Mouse (Mus musculus) liver, embryonic 12.5 days (tissue): ENCODE results near the gene Krt31. TPM values are rescaled to one million over a fixed set of nuclear protein-coding genes. Genes with fewer than 3 reads are reported as not detected.

Experiments used
- polyA plus RNA-seq: library from polyadenylated mRNA; unstranded; fragments of >200 nt; fragmentation: Nextera tagmentation; extraction: Ambion mirVana; gene quantifications from 2 replicates; pipeline ENCODE4 v1.2.1, GENCODE M21; 2016

The Krt31 gene
- polyA plus RNA-seq, 1 experiment from 2014 or later = not detected

Other genes with a start within 250 kb of the Krt31 start
- gene Gm11554, start 246.1 kb downstream of the Krt31 start, polyA plus RNA-seq = not detected in 2 replicates
- not detected in 2 replicates for gene Krtap4-13, start 240.7 kb downstream of the Krt31 start, polyA plus RNA-seq
- not detected in 2 replicates for gene Gm11564, start 234.9 kb downstream of the Krt31 start, polyA plus RNA-seq
- gene 2300003K06Rik, start 212.5 kb downstream of the Krt31 start, polyA plus RNA-seq = not detected in 2 replicates
- gene Krtap4-16, start 198.9 kb downstream of the Krt31 start, polyA plus RNA-seq = not detected in 2 replicates
- not detected in 2 replicates for gene Gm11568, start 192.6 kb downstream of the Krt31 start, polyA plus RNA-seq
- gene Gm11559, start 186.1 kb downstream of the Krt31 start, polyA plus RNA-seq = not detected in 2 replicates
- not detected in 2 replicates for gene Krtap9-1, start 177.2 kb downstream of the Krt31 start, polyA plus RNA-seq
- not detected in 2 replicates for gene Gm11567, start 171.4 kb downstream of the Krt31 start, polyA plus RNA-seq
- not detected in 2 replicates for gene Krtap31-1, start 142.6 kb downstream of the Krt31 start, polyA plus RNA-seq
- not detected in 2 replicates for gene Gm11565, start 135.8 kb downstream of the Krt31 start, polyA plus RNA-seq
- gene Krtap31-2, start 114.3 kb downstream of the Krt31 start, polyA plus RNA-seq = not detected in 2 replicates
- gene Krtap9-5, start 102.1 kb downstream of the Krt31 start, polyA plus RNA-seq = not detected in 2 replicates
- gene Krtap29-1, start 71.5 kb downstream of the Krt31 start, polyA plus RNA-seq = not detected in 2 replicates
- not detected in 2 replicates for gene Krtap16-1, start 64.0 kb downstream of the Krt31 start, polyA plus RNA-seq
- not detected in 2 replicates for gene Krtap17-1, start 56.6 kb downstream of the Krt31 start, polyA plus RNA-seq
- gene Krt33a, start 34.3 kb downstream of the Krt31 start, polyA plus RNA-seq = not detected in 2 replicates
- not detected in 2 replicates for gene Krt33b, start 20.7 kb downstream of the Krt31 start, polyA plus RNA-seq
- not detected in 2 replicates for gene Krt34, start 9.0 kb downstream of the Krt31 start, polyA plus RNA-seq
- not detected in 2 replicates for gene Krt32, start 37.7 kb upstream of the Krt31 start, polyA plus RNA-seq
- not detected in 2 replicates for gene Krt35, start 45.7 kb upstream of the Krt31 start, polyA plus RNA-seq
- not detected in 2 replicates for gene Krt36, start 55.1 kb upstream of the Krt31 start, polyA plus RNA-seq
- gene Krt13, start 71.0 kb upstream of the Krt31 start, polyA plus RNA-seq = not detected in 2 replicates
- gene Krt15, start 85.4 kb upstream of the Krt31 start, polyA plus RNA-seq = 0.28 and 0.36 TPM in 2 replicates
- 4.0 and 6.7 TPM in 2 replicates for gene Krt19, start 98.1 kb upstream of the Krt31 start, polyA plus RNA-seq
- not detected in 2 replicates for gene Krt9, start 142.7 kb upstream of the Krt31 start, polyA plus RNA-seq
- gene Krt14, start 157.0 kb upstream of the Krt31 start, polyA plus RNA-seq = 1.1 and 1.7 TPM in 2 replicates
- gene Krt16, start 198.4 kb upstream of the Krt31 start, polyA plus RNA-seq = not detected in 2 replicates
- 0.27 and 0.30 TPM in 2 replicates for gene Krt17, start 210.5 kb upstream of the Krt31 start, polyA plus RNA-seq
- not detected in 2 replicates for gene Krt42, start 219.3 kb upstream of the Krt31 start, polyA plus RNA-seq